Mouse (Mus musculus) heart, postnatal 25 days (tissue): Measurements from ENCODE around the gene Dnaaf1. TPM values are rescaled to one million over a fixed set of nuclear protein-coding genes. Genes with fewer than 3 reads are reported as not detected.

Source experiments
- DNase-seq: peaks from one replicate; pipeline ENCODE4 v3.0.0; 2022; ENCODE audit warnings: low spot score
- intact Hi-C: fragments of 180-260 bp; cut with DNase I; formaldehyde crosslinking; loops from one replicate; pipeline ENCODE4 v1.15.1; 2025
- total RNA-seq, 2 experiments: library from RNA; stranded (reverse); gene quantifications; 2 replicates each; pipeline ENCODE4 v1.2.3; 2021

Gene Dnaaf1
- total RNA-seq, 2 experiments from 2014 or later: not detected

DNA sequence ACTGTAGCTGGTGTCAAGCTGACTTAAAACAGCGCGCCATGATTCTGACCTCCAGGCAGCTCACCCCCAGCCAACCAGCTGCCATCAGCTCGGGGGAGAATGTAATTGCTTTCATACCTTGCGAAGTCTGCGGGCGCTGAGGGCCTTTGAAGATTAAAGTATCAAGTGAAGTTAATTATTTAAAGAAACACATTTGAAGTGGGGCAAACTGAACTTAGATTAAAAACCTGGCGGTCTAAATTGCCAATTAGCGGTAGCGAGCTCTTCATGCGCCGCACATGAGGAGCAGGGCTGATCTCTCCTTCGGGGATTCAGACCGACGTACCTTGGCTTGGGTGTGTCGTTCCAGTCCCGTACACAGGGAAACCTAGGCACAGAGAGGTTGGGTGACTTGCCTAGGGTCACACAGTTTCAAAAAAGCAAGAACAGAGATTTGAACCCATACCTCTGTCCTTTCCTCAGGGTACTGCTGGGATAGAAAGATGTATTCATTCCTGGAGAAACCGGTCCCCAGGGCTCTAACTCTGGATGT, 69.5 kb downstream of the Dnaaf1 start:
- intact Hi-C loops: no loop called here
- no peak for DNase-seq

DNA sequence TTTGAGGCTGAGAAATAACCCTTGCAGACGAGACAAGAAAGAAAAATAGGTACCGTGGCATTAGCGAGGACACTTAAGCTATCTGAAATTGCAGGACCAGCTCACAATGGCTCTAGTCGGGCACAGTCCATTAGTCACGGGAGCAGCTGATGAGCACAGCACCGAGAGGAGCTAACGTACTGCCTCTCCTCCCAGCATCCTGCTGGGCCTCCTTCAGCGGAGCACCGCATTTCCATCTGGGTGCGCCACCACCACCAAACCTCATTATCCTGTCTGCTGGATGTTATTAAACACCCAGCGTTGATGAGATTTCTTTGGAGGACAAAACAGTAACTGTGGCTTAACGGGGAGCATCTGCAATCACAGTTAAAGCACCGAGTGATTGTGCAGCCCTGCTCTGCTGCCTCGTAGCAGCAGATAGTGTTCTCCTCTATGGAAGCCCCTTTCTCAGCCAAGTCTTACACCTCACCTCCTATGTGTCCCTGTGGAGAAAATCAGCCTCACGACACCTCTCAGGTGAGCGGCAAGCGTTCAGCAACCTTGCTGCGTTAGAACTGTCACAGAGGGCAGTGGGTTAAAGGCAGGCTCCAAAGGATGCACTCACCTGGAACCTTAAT, 70.1 kb downstream of the Dnaaf1 start:
- intact Hi-C loops: no loop called here
- DNase-seq: no peak

DNA sequence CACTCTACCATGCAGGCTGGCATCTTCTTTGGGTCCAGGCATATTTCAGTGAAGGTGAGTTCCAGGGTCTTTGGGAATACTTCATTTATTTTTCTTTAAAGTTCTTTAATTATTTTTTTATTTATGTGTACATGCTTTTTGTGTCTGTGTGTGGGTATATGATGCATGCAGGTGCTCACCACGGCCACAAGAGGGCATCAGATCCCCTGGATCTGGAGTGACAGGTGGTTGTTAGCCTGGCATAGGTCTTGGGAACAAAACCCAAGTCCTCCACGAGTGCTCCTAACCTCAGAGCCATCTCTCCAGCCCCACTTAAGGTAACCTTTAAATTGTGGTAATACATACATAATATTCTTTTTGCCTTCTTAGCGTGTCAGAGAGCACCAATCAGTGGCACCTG, 71.2 kb downstream of the Dnaaf1 start:
- no peak for DNase-seq
- intact Hi-C loops: no loop called here

DNA sequence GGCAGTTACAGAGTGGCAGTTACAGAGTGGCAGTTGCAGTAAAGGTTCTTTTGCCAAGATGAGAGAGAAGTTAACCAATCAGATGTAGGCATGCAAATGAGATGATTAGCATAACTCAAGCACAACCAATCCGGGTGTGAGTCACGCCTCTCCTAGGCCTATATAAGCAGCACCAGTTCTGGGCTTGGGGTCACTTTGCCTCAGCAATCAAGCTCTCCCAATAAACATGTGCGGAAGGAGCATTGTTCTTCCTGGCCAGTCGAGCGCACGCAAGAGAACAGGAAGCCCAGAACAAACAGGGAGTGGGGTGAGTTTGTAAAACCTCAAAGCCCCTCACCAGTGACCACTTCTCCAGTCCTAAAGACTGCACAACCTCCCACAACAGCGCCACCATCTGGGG, 71.8 kb downstream of the Dnaaf1 start:
- intact Hi-C loops: no loop called here
- DNase-seq: no peak

Other genes starting within 250 kb of the Dnaaf1 start
- 100 to 1,000 TPM; 148 to 161 TPM for gene Hsbp1, start 230.7 kb upstream of the Dnaaf1 start, total RNA-seq
- gene Mlycd, start 180.4 kb upstream of the Dnaaf1 start, total RNA-seq: 100 to 1,000 TPM; 109 to 111 TPM
- gene Osgin1, start 141.1 kb upstream of the Dnaaf1 start, total RNA-seq: 1 to 10 TPM; 3.1 to 5.5 TPM
- gene Necab2, start 128.5 kb upstream of the Dnaaf1 start, total RNA-seq: not detected
- not detected for gene Slc38a8, start 73.5 kb upstream of the Dnaaf1 start, total RNA-seq
- gene Mbtps1, start 16.5 kb upstream of the Dnaaf1 start, total RNA-seq: 10 to 100 TPM; 39.8 to 40.3 TPM
- gene Hsdl1, start 52 bp upstream of the Dnaaf1 start, total RNA-seq: 10 to 100 TPM; 18.7 to 20.1 TPM
- 1 to 10 TPM; 2.9 to 4.2 TPM for gene Taf1c, start 30.0 kb downstream of the Dnaaf1 start, total RNA-seq
- not detected for gene Adad2, start 37.5 kb downstream of the Dnaaf1 start, total RNA-seq
- under 1 TPM; 0.06 to 0.16 TPM for gene Kcng4, start 60.4 kb downstream of the Dnaaf1 start, total RNA-seq
- gene Wfdc1, start 91.1 kb downstream of the Dnaaf1 start, total RNA-seq: 10 to 100 TPM; 45.5 to 49.2 TPM
- not detected for gene Atp2c2, start 124.8 kb downstream of the Dnaaf1 start, total RNA-seq
- gene Tldc1, start 203.2 kb downstream of the Dnaaf1 start, total RNA-seq: 10 to 100 TPM; 10.5 to 12.4 TPM